Mouse (Mus musculus) forebrain, embryonic 15.5 days (tissue): Measurements from ENCODE around the gene 4933424G06Rik. TPM values are rescaled to one million over a fixed set of nuclear protein-coding genes. Genes with fewer than 3 reads are reported as not detected.
A peak's percentile ranks its signal among the peaks of the same experiment; 100 is the strongest.
"Not testable (repeated sequence)": the region's sequence is repeated elsewhere in the genome, so short reads cannot be mapped to it uniquely, and the experiment has no call there.

Experiments used
- ATAC-seq: fragments of 200-750 bp; cut with Nextera tagmentation; replicated peaks from 2 replicates; pipeline ENCODE4 v1.8.0; 2017; ENCODE audit warnings: mild to moderate bottlenecking, moderate TSS enrichment, moderate library complexity
- H3K27ac ChIP-seq: fragments of 300-500 bp; sonication (generic); replicated peaks from 2 replicates; pipeline ENCODE4 v1.5.1; 2015; ENCODE audit warnings: mild to moderate bottlenecking, inconsistent platforms
- H3K27me3 ChIP-seq: fragments of 300-500 bp; sonication (generic); 2 replicates; pipeline ENCODE4 v1.6.1; 2015; ENCODE audit warnings: inconsistent platforms
- H3K36me3 ChIP-seq: fragments of 300-500 bp; sonication (generic); 2 replicates; pipeline ENCODE4 v1.6.1; 2015; ENCODE audit warnings: mild to moderate bottlenecking, inconsistent platforms
- H3K4me1 ChIP-seq: fragments of 300-500 bp; sonication (generic); 2 replicates; pipeline ENCODE4 v1.6.1; 2015; ENCODE audit warnings: inconsistent platforms
- H3K4me2 ChIP-seq: fragments of 300-500 bp; sonication (generic); replicated peaks from 2 replicates; pipeline ENCODE4 v1.6.1; 2015; ENCODE audit warnings: mild to moderate bottlenecking, inconsistent platforms
- H3K4me3 ChIP-seq: fragments of 300-500 bp; sonication (generic); 2 replicates; pipeline ENCODE4 v1.5.1; 2015; ENCODE audit warnings: mild to moderate bottlenecking, inconsistent platforms
- H3K9ac ChIP-seq: fragments of 300-500 bp; sonication (generic); replicated peaks from 2 replicates; pipeline ENCODE4 v1.6.1; 2015; ENCODE audit warnings: mild to moderate bottlenecking, inconsistent platforms
- H3K9me3 ChIP-seq: fragments of 300-500 bp; sonication (generic); 2 replicates; pipeline ENCODE4 v1.6.1; 2016; ENCODE audit warnings: inconsistent platforms
- WGBS: fragments of 180-500 bp; shearing (Covaris S2); methylation state at CpG from one replicate; pipeline ENCODE4 v1.1.7; 2015; ENCODE audit warnings: mixed read lengths; 5-methylcytosine and 5-hydroxymethylcytosine counted together
- polyA plus RNA-seq: library from polyadenylated mRNA; unstranded; fragments of >200 nt; fragmentation: Nextera tagmentation; extraction: Ambion mirVana; gene quantifications from 2 replicates; pipeline ENCODE4 v1.2.1, GENCODE M21; 2015

4933424G06Rik gene
- 0.31 and 0.43 TPM in 2 replicates for polyA plus RNA-seq

- Histone ChIP-seq H3K4me1 (peaks cover 22% of the 10 kb centered on the region), H3K27me3 (no peaks in the 10 kb centered on the region), H3K4me3 (peak within 1 kb of the TSS; percentile 86), H3K9ac (peak within 1 kb of the TSS; percentile 88), H3K27ac (peak within 1 kb of the TSS; percentile 78), H3K4me2 (peak within 1 kb of the TSS; percentile 61), H3K36me3 (peaks cover 22% of the 10 kb centered on the region), H3K9me3 (no peaks in the 10 kb centered on the region)
- 0% methylated on average over 29 of the region's 29 CpGs for WGBS
- ATAC-seq = peak; percentile 97
Measured at GRCm38 (mm10) chr1:36709854-36710280, at the start of gene 4933424G06Rik. TSS of gene 4933424G06Rik (plus strand) at chr1:36710149.

GRCm38 (mm10) chr1:36664457-36664856, 45.5 kb upstream of the 4933424G06Rik start:
- Histone ChIP-seq H3K27me3 (no peaks in the 10 kb centered on the region), H3K4me2 (no peak overlapping the region), H3K9me3 (no peaks in the 10 kb centered on the region), H3K4me1 (no peaks in the 10 kb centered on the region), H3K9ac (no peak overlapping the region), H3K27ac (no peak overlapping the region), H3K4me3 (no peak overlapping the region), H3K36me3 (no peaks in the 10 kb centered on the region)
- no peak for ATAC-seq
- 77% methylated on average over 4 of the region's 4 CpGs for WGBS

DNA sequence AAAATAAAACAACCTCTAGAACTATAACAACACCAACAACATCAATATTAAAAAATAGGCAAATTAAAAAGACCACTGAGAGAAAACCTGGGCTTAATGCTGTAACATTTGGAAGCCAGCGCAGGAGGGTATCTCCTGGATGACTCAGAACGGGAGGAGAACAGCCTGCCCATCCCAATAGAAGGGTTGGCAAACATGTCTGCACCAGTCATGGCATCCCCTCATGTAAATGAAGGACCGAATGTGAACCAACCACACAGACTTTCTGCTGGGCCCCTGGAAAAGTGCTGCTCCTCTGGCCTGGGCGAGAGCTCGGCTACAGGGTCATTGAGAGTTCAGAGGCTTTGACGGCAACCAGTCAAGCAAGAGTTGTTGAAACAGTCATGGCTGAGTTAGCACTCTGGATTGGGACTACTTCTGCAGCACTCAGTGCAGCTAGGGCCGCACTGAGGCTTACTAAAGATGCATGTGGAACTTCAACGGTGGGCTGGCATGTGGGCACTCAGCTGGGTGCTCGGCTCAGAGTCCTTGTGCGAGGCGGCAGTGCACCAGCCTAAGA, 44.7 kb upstream of the 4933424G06Rik start:
- H3K4me1 ChIP-seq = no peaks in the 10 kb centered on the region
- no peak overlapping the region for H3K4me2 ChIP-seq
- WGBS = 75% methylated on average over 11 of the region's 11 CpGs
- H3K27me3 ChIP-seq = no peaks in the 10 kb centered on the region
- no peaks in the 10 kb centered on the region for H3K9me3 ChIP-seq
- H3K9ac ChIP-seq = no peak overlapping the region
- no peak overlapping the region for H3K4me3 ChIP-seq
- H3K36me3 ChIP-seq = no peaks in the 10 kb centered on the region
- H3K27ac ChIP-seq = no peak overlapping the region
- no peak for ATAC-seq

DNA sequence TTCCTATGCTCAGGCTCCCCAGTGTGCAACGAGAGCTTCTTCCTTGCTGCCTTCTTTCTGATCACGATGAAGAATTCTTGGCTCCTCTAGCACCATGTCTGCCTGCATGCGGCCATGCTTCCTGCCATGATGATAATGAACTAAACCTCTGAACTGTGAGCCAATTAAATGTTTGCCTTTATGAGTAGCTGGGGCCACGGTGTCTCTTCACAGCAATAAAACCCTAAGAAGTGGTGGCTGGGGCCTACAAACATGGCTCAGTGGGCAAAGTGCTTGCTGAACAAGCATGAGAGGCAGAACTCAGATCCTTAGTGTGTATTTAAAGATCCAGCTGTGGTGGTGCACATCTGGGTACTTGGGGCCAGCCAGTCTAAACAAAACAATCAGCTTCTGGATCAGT, 44.0 kb upstream of the 4933424G06Rik start:
- 71% methylated on average over 4 of the region's 4 CpGs for WGBS

GRCm38 (mm10) chr1:36668007-36668406, 41.9 kb upstream of the 4933424G06Rik start:
- H3K4me3 ChIP-seq, H3K4me2 ChIP-seq: not testable (repeated sequence)
- 82% methylated on average over 4 of the region's 4 CpGs for WGBS

More for the DNA sequence above, 44.0 kb upstream of the 4933424G06Rik start:
- Histone ChIP-seq H3K27me3 (no peaks in the 10 kb centered on the region), H3K9me3 (no peaks in the 10 kb centered on the region), H3K9ac (no peak overlapping the region), H3K27ac (no peak overlapping the region), H3K4me3 (no peak overlapping the region), H3K4me1 (no peaks in the 10 kb centered on the region), H3K4me2 (no peak overlapping the region), H3K36me3 (no peaks in the 10 kb centered on the region)
- no peak for ATAC-seq

DNA sequence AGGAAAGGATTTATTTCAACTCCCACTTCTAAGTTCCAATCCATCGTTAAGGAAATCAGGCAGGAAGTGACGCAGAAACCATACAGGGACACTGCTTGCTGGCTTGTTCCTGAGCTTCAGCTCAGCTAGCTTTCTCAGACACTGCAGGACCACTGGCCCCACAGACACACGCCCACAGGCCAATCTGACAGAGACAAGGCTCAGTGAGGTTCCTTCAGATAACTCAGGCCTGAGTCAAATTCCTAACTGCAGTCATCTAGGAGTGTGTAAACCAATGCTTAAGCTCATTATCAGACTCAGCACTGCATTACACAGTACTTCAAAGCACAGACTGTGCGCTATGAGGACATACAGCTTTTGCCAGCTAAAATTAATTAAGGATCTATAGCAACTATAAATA, 39.7 kb upstream of the 4933424G06Rik start:
- WGBS = 68% methylated on average over 4 of the region's 4 CpGs
- no peak for ATAC-seq
- Histone ChIP-seq H3K27ac (no peak overlapping the region), H3K9ac (no peak overlapping the region), H3K4me3 (no peak overlapping the region), H3K9me3 (no peaks in the 10 kb centered on the region), H3K4me2 (no peak overlapping the region), H3K36me3 (no peaks in the 10 kb centered on the region), H3K4me1 (no peaks in the 10 kb centered on the region), H3K27me3 (no peaks in the 10 kb centered on the region)

More at GRCm38 (mm10) chr1:36668007-36668406, 41.9 kb upstream of the 4933424G06Rik start:
- H3K27ac ChIP-seq, H3K36me3 ChIP-seq, H3K4me1 ChIP-seq, ATAC-seq, H3K9ac ChIP-seq, H3K27me3 ChIP-seq, H3K9me3 ChIP-seq: not testable (repeated sequence)

DNA sequence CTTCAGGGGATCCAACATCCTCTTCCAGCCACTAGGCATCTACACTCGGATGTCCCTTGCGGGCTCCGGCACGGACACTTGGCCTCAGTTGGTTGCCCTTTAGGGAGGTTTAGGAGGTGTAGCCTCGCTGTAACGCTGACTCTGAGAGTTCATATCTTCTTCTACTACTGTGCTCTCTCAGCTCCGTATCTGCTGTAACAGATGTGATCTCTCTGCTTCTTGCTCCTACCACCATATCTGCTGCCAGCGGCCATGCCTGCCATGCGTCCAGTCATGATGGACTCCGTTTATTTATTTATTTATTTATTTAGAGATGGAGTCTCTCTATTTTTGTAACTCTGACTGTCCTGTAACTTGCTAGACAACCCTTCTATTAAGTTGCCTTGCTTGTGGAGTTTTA, 38.7 kb upstream of the 4933424G06Rik start:
- Histone ChIP-seq H3K36me3 (no peaks in the 10 kb centered on the region), H3K27me3 (no peaks in the 10 kb centered on the region), H3K9me3 (no peaks in the 10 kb centered on the region), H3K4me3 (no peak overlapping the region), H3K27ac (no peak overlapping the region), H3K4me2 (no peak overlapping the region), H3K4me1 (no peaks in the 10 kb centered on the region), H3K9ac (no peak overlapping the region)
- ATAC-seq = no peak
- 95% methylated on average over 10 of the region's 10 CpGs for WGBS

GRCm38 (mm10) chr1:36672648-36673350, 37.1 kb upstream of the 4933424G06Rik start:
- Histone ChIP-seq H3K27me3 (no peaks in the 10 kb centered on the region), H3K4me2 (no peak overlapping the region), H3K9me3 (no peaks in the 10 kb centered on the region), H3K4me1 (no peaks in the 10 kb centered on the region), H3K27ac (no peak overlapping the region), H3K36me3 (no peaks in the 10 kb centered on the region), H3K9ac (no peak overlapping the region), H3K4me3 (no peak overlapping the region)
- 58% methylated on average over 16 of the region's 16 CpGs for WGBS
- ATAC-seq = no peak

- 73% methylated on average over 3 of the region's 3 CpGs for WGBS
Measured at GRCm38 (mm10) chr1:36674936-36675335, 35.0 kb upstream of the 4933424G06Rik start.

GRCm38 (mm10) chr1:36680893-36681292, 29.1 kb upstream of the 4933424G06Rik start:
- no peaks in the 10 kb centered on the region for H3K9me3 ChIP-seq
- H3K4me2 ChIP-seq = no peak overlapping the region
- no peak overlapping the region for H3K4me3 ChIP-seq
- WGBS = 34% methylated on average over 7 of the region's 7 CpGs
- H3K4me1 ChIP-seq = peaks cover 5% of the 10 kb centered on the region; the same call in 1 of the 2 replicates
- H3K27ac ChIP-seq = no peak overlapping the region
- H3K36me3 ChIP-seq = no peaks in the 10 kb centered on the region
- H3K9ac ChIP-seq = no peak overlapping the region
- H3K27me3 ChIP-seq = no peaks in the 10 kb centered on the region
- ATAC-seq = no peak

More at GRCm38 (mm10) chr1:36674936-36675335, 35.0 kb upstream of the 4933424G06Rik start:
- Histone ChIP-seq H3K4me1 (no peaks in the 10 kb centered on the region), H3K36me3 (no peaks in the 10 kb centered on the region), H3K9me3 (no peaks in the 10 kb centered on the region), H3K27me3 (no peaks in the 10 kb centered on the region), H3K9ac (no peak overlapping the region), H3K4me3 (no peak overlapping the region), H3K27ac (no peak overlapping the region), H3K4me2 (no peak overlapping the region)
- ATAC-seq = no peak

GRCm38 (mm10) chr1:36682620-36683355, 27.2 kb upstream of the 4933424G06Rik start, which contains the start of gene Fam178b:
TSS of gene Fam178b (minus strand) at chr1:36683183.
- H3K27me3 ChIP-seq = no peaks in the 10 kb centered on the region
- WGBS = 94% methylated on average over 39 of the region's 39 CpGs
- H3K36me3 ChIP-seq = no peaks in the 10 kb centered on the region
- peaks cover 5% of the 10 kb centered on the region; the same call in 1 of the 2 replicates for H3K4me1 ChIP-seq
- H3K4me3 ChIP-seq = no peak within 1 kb of the TSS
- peak within 1 kb of the TSS; percentile 4; the same call in 1 of the 2 replicates for H3K27ac ChIP-seq
- no peak within 1 kb of the TSS for H3K9ac ChIP-seq
- H3K9me3 ChIP-seq = no peaks in the 10 kb centered on the region
- no peak for ATAC-seq
- no peak within 1 kb of the TSS for H3K4me2 ChIP-seq
